Mouse (Mus musculus) heart, postnatal 0 days (tissue): Measurements from ENCODE around the gene Olfr1330.

ENCODE experiments used
- CTCF ChIP-seq: IDR thresholded peaks from 2 replicates; pipeline ENCODE4 v1.5.1; 2016; ENCODE audit warnings: antibody characterized with exemption, control low read depth, low read depth
- EP300 ChIP-seq: IDR thresholded peaks from 2 replicates; pipeline ENCODE4 v1.6.1; 2016; ENCODE audit warnings: antibody characterized with exemption, low read depth

- TF ChIP-seq EP300 (no peak), CTCF (no peak)
Observed at GRCm38 (mm10) chr4:118901981-118902380, 13.6 kb downstream of the Olfr1330 start.
